Mouse (Mus musculus) T-cell, adult 2 months (primary cell): ENCODE measurements around the gene Prdx1.

Source experiments
- DNase-seq: peaks from one replicate; pipeline ENCODE4 v3.0.0; 2022; ENCODE audit warnings: low spot score

Prdx1 gene

GRCm38 (mm10) chr4:116727401-116727800, 42.1 kb downstream of the Prdx1 start:
- DNase-seq = no peak

- DNase-seq = no peak
Measured at GRCm38 (mm10) chr4:116729532-116729931, 44.2 kb downstream of the Prdx1 start.

- no peak for DNase-seq
Measured at GRCm38 (mm10) chr4:116731077-116731476, 45.7 kb downstream of the Prdx1 start.

- DNase-seq = no peak
Measured at GRCm38 (mm10) chr4:116732355-116732754, 47.0 kb downstream of the Prdx1 start.

- DNase-seq = peak; percentile 24
Measured at GRCm38 (mm10) chr4:116734996-116735395, 49.7 kb downstream of the Prdx1 start.

- DNase-seq = no peak
Measured at GRCm38 (mm10) chr4:116738972-116739751, 53.8 kb downstream of the Prdx1 start.

GRCm38 (mm10) chr4:116749750-116750149, 64.4 kb downstream of the Prdx1 start:
- DNase-seq = no peak
